Mouse (Mus musculus) MEL (cell line): Measurements from ENCODE around the gene Rab5b. TPM values are rescaled to one million over a fixed set of nuclear protein-coding genes. Genes with fewer than 3 reads are reported as not detected.

Source experiments
- DNase-seq: peaks from one replicate; pipeline ENCODE4 v3.0.0; 2011; ENCODE audit warnings: low read depth, low spot score
- H3K27ac ChIP-seq: 2 replicates; pipeline ENCODE4 v1.5.1; 2012; ENCODE audit warnings: low read depth, mild to moderate bottlenecking, control low read depth, low read length, moderate library complexity; ENCODE audit not compliant: control insufficient read depth
- H3K27me3 ChIP-seq, 2 experiments: fragments of 150-350 bp in 1 of 2; sonication (generic) in 1 of 2; 2 replicates each; pipeline ENCODE4 v1.6.1; 2012; ENCODE audit warnings: low read length in 2 of 2, mild to moderate bottlenecking in 2 of 2, improper control_type of control experiment in 1 of 2, moderate library complexity in 1 of 2; ENCODE audit not compliant: insufficient read depth in 2 of 2, control insufficient read depth in 1 of 2
- H3K36me3 ChIP-seq, 2 experiments: 2 replicates each; pipeline ENCODE4 v1.6.1; 2012 to 2014; ENCODE audit warnings: low read length in 2 of 2, improper control_type of control experiment in 1 of 2, inconsistent platforms in 1 of 2, mild to moderate bottlenecking in 1 of 2; ENCODE audit not compliant: insufficient read depth in 2 of 2, control insufficient read depth in 1 of 2
- H3K4me1 ChIP-seq, 2 experiments: fragments of 150-350 bp in 1 of 2; sonication (generic) in 1 of 2; 2 replicates each; pipeline ENCODE4 v1.6.1; 2012; ENCODE audit warnings: low read length in 2 of 2, improper control_type of control experiment in 1 of 2, mild to moderate bottlenecking in 1 of 2; ENCODE audit not compliant: insufficient read depth in 2 of 2, control insufficient read depth in 1 of 2
- H3K4me3 ChIP-seq, 2 experiments: fragments of 150-350 bp in 1 of 2; sonication (generic) in 1 of 2; 2 replicates each; pipeline ENCODE4 v1.5.1; 2012; ENCODE audit warnings: low read depth in 2 of 2, low read length in 2 of 2, mild to moderate bottlenecking in 2 of 2, moderate library complexity in 2 of 2, control low read depth in 1 of 2, improper control_type of control experiment in 1 of 2; ENCODE audit not compliant: control insufficient read depth in 1 of 2, insufficient read depth in 1 of 2
- H3K79me2 ChIP-seq: 2 replicates; pipeline ENCODE4 v1.6.1; 2012; ENCODE audit warnings: mild to moderate bottlenecking, low read length, moderate library complexity; ENCODE audit not compliant: control insufficient read depth, poor library complexity, insufficient read depth
- H3K9ac ChIP-seq: 2 replicates; pipeline ENCODE4 v1.6.1; 2012; ENCODE audit warnings: low read depth, mild to moderate bottlenecking, control low read depth, low read length, moderate library complexity; ENCODE audit not compliant: control insufficient read depth, poor library complexity, severe bottlenecking
- H3K9me3 ChIP-seq: fragments of 150-350 bp; sonication (generic); replicated peaks from 2 replicates; pipeline ENCODE4 v1.6.1; 2012; ENCODE audit warnings: mild to moderate bottlenecking, low read length, improper control_type of control experiment, moderate library complexity; ENCODE audit not compliant: insufficient read depth
- ETS1 ChIP-seq: IDR thresholded peaks from 2 replicates; pipeline ENCODE4 v1.6.1; 2012; ENCODE audit warnings: low read depth, mild to moderate bottlenecking, inconsistent platforms, low read length, improper control_type of control experiment, moderate library complexity
- MAZ ChIP-seq: IDR thresholded peaks from 2 replicates; pipeline ENCODE4 v1.6.1; 2012; ENCODE audit warnings: low read depth, mild to moderate bottlenecking, inconsistent platforms, low read length, improper control_type of control experiment
- MEF2A ChIP-seq: IDR thresholded peaks from 2 replicates; pipeline ENCODE4 v1.6.1; 2014; ENCODE audit warnings: low read depth, mild to moderate bottlenecking, inconsistent platforms, low read length, improper control_type of control experiment; ENCODE audit not compliant: poor library complexity, insufficient replicate concordance, severe bottlenecking; ENCODE audit errors: extremely low read depth
- MYC ChIP-seq: IDR thresholded peaks from 2 replicates; pipeline ENCODE4 v1.6.1; 2011; ENCODE audit warnings: low read depth, mild to moderate bottlenecking, low read length, improper control_type of control experiment, moderate library complexity
- NRF1 ChIP-seq: IDR thresholded peaks from 2 replicates; pipeline ENCODE4 v1.6.1; 2014; ENCODE audit warnings: low read depth, mild to moderate bottlenecking, inconsistent platforms, low read length, improper control_type of control experiment, moderate library complexity; ENCODE audit not compliant: poor library complexity, insufficient read depth, severe bottlenecking
- POLR2AphosphoS2 ChIP-seq: IDR thresholded peaks from 2 replicates; pipeline ENCODE4 v1.6.1; 2011; ENCODE audit warnings: low read length, improper control_type of control experiment
- RCOR1 ChIP-seq: IDR thresholded peaks from 2 replicates; pipeline ENCODE4 v1.6.1; 2012; ENCODE audit warnings: low read depth, mild to moderate bottlenecking, inconsistent platforms, low read length, improper control_type of control experiment
- TBP ChIP-seq: IDR thresholded peaks from 2 replicates; pipeline ENCODE4 v1.8.0; 2011; ENCODE audit warnings: low read depth, low read length, improper control_type of control experiment
- UBTF ChIP-seq: IDR thresholded peaks from 2 replicates; pipeline ENCODE4 v1.6.1; 2012; ENCODE audit warnings: low read depth, mild to moderate bottlenecking, inconsistent platforms, low read length, improper control_type of control experiment, moderate library complexity, borderline replicate concordance; ENCODE audit not compliant: insufficient read depth
- USF1 ChIP-seq: IDR thresholded peaks from 2 replicates; pipeline ENCODE4 v1.6.1; 2014; ENCODE audit warnings: low read depth, mild to moderate bottlenecking, inconsistent platforms, low read length, improper control_type of control experiment, moderate library complexity
- ZC3H11A ChIP-seq: IDR thresholded peaks from 2 replicates; pipeline ENCODE4 v1.6.1; 2012; ENCODE audit warnings: low read depth, mild to moderate bottlenecking, inconsistent platforms, low read length, improper control_type of control experiment
- ZKSCAN1 ChIP-seq: IDR thresholded peaks from 2 replicates; pipeline ENCODE4 v1.6.1; 2012; ENCODE audit warnings: low read depth, mild to moderate bottlenecking, inconsistent platforms, low read length, improper control_type of control experiment, moderate library complexity
- polyA plus RNA-seq, 2 experiments: library from polyadenylated mRNA; stranded (reverse) in 1 of 2; unstranded in 1 of 2; fragments of >175 nt in 1 of 2; fragments of >200 nt in 1 of 2; gene quantifications; 2 replicates each; pipeline versions ENCODE4 v1.2.1 to v1.2.4; 2012; ENCODE audit warnings: low replicate concordance in 2 of 2, low read depth in 1 of 2; ENCODE audit not compliant: insufficient read length in 2 of 2, insufficient read depth in 1 of 2, missing spikeins in 1 of 2
- total RNA-seq: library from RNA; depleted of rRNA; stranded (reverse); fragments of 300-350 nt; gene quantifications from 2 replicates; pipeline ENCODE4 v1.2.3, GENCODE M21; 2012

The Rab5b gene
- total and polyA plus RNA-seq, 3 experiments = 18.7 to 45.7 (median 23.3) TPM

DNA sequence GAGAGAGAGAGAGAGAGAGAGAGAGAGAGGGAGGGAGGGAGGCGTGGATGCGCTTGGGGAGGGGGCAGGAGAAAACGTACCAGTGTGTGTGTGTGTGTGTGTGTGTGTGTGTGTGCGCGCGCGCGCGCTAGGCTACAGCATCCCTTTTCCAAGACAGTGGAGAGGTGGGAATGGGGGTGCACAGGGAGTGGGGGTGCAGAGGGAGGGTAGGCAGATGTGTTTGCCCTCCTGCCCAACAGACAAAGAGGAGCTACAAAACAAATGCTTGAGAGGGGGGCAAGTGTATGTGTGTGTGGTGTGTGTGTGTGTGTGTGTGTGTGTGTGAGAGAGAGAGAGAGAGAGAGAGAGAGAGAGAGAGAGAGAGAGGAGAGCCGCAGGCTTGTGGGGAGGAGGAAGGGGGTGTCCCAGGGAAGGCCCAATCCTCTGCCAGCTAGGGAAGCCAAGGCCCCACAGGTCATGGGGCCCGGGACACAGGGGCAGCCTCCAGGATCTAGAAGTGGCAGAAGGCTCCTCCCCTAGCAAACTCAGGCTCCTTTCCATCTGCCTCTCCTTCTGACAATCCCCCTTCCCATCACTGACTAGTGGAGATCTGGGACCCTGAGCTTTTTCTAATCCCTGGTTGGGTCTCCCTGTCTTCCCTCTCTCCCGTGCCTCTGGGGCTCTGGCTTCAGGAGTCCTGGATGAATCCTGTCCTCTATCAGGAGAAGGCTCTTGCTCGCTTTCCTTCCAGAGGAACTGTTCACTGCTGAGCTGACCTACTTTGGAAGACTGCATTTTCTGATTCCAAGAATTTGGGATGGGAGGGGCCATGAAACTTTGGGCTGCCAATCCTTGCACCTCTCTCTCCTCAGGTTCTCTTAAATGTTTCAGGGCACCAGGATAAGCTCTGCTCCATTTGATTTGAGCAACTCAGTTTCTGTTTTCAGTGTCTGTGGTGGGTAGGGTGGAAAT is 49.6 kb downstream of the Rab5b start:
- Histone ChIP-seq H3K79me2 (no peaks in the 10 kb centered on the region), H3K27ac (no peak overlapping the region), H3K36me3 (no peaks in the 10 kb centered on the region), H3K9me3 (no peaks in the 10 kb centered on the region), H3K27me3 (peaks cover 29 to 59% of the 10 kb centered on the region in 2 experiments), H3K4me1 (no peaks in the 10 kb centered on the region; a peak in 1 of 4 replicates), H3K9ac (no peak overlapping the region), H3K4me3 (no peak overlapping the region)
- DNase-seq = no peak
- TF ChIP-seq NRF1 (no peak), ZC3H11A (no peak), ZKSCAN1 (no peak), MYC (no peak), MEF2A (no peak), MAZ (no peak), POLR2AphosphoS2 (no peak), USF1 (no peak), UBTF (no peak), RCOR1 (no peak), TBP (no peak)

DNA sequence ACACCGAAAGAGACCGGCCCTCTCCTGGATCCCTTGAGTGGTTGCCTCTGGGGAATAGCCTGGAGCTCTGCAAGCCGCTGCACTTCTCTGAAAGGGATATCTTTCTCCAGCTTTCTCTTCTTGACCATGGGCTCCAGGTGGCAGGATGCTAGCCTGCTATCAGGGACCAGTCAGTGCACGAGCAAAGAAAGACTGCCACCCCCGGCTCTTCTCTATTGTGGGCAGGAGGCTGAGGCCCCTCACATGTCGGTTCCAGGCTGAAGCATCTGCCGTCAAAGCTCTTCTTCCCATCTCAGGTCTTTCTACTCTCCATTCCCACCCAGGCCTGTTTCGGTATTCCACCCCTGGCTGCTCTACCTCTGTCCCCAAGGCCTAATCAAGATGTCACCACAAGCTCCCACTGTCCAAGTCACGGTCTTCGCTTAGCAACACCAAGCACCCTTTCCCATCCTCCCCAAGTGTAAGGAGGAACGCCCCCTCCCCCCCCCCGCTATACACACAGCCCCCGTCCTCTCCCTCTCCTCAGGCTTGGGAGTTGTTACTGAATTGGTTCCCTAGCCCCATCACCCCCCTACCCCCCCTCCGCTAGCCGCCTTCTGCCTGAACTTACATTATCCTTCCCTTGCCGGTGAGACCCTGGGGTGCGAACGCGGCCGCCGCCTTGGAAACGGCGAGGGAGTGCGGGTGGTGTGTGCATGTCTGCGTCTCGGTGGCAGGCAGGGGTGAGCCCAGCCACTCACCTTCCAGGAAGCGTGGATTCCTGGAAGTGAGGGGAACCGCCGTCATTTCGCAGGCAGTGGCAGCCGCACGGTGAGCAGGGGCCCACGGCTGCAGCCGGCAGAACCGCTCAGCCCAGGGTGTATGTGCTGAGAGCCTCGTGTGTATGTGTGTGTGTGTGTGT is 50.7 kb downstream of the Rab5b start, which contains the start of gene Ikzf4:
Ikzf4 (minus strand) TSS at position 881 of the 901 bp plus-strand sequence.
- Histone ChIP-seq H3K9ac (no peak within 1 kb of the TSS), H3K27me3 (peaks cover 26 to 54% of the 10 kb centered on the region in 2 experiments), H3K36me3 (no peaks in the 10 kb centered on the region), H3K27ac (no peak within 1 kb of the TSS), H3K4me3 (no peak within 1 kb of the TSS), H3K79me2 (no peaks in the 10 kb centered on the region), H3K9me3 (no peaks in the 10 kb centered on the region), H3K4me1 (no peaks in the 10 kb centered on the region; a peak in 1 of 4 replicates)
- no peak for DNase-seq
- TF ChIP-seq ETS1 (no peak), USF1 (no peak)
